Mouse (Mus musculus): ENCODE results near the gene Ranbp10. TPM values are rescaled to one million over a fixed set of nuclear protein-coding genes. Genes with fewer than 3 reads are reported as not detected.

Gene Ranbp10
- polyA plus RNA-seq, 1 experiment, result 23.9 TPM

- no peak for TF ChIP-seq GATA1 (IDR thresholded peaks at IDR 0.05; ENCODE audit: low read length)
Observed at GRCm38 (mm10) chr8:105771398-105772175, 55.6 kb downstream of the Ranbp10 start.

GRCm38 (mm10) chr8:105770609-105771008 is 56.5 kb downstream of the Ranbp10 start:
- no peak for TF ChIP-seq GATA1 (IDR thresholded peaks at IDR 0.05; ENCODE audit: low read length)

- TF ChIP-seq GATA1 (IDR thresholded peaks at IDR 0.05; ENCODE audit: low read length), result no peak
Observed at GRCm38 (mm10) chr8:105768485-105769257, 58.5 kb downstream of the Ranbp10 start.

GRCm38 (mm10) chr8:105758277-105759108 is 68.7 kb downstream of the Ranbp10 start, which contains the start of gene Gfod2:
Gfod2 (minus strand) TSS chr8:105758664.
- TF ChIP-seq GATA1 (IDR thresholded peaks at IDR 0.05; ENCODE audit: low read length), result no peak

- TF ChIP-seq GATA1 (IDR thresholded peaks at IDR 0.05; ENCODE audit: low read length), result no peak
Observed at GRCm38 (mm10) chr8:105757796-105758276, 69.3 kb downstream of the Ranbp10 start.

DNA sequence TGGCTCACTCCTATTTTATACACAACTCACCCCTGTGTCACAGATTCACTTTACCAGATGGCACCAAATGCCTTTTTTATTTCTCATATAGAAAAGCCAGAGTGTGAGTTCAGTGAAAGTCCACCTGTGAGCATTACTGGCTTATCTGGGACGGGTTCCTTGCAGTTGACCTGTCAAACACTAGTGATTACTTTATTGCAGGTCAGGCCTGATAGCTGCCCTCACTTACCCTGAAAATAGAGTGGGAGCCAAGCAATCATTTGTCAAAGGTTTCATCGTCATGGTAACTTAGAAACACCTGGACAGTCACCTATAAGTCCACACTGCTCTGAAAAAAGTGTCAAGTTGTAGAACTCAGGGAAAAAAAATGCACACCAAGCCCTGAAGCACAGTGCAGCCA is 72.5 kb downstream of the Ranbp10 start:
- TF ChIP-seq GATA1 (IDR thresholded peaks at IDR 0.05; ENCODE audit: low read length), result no peak

DNA sequence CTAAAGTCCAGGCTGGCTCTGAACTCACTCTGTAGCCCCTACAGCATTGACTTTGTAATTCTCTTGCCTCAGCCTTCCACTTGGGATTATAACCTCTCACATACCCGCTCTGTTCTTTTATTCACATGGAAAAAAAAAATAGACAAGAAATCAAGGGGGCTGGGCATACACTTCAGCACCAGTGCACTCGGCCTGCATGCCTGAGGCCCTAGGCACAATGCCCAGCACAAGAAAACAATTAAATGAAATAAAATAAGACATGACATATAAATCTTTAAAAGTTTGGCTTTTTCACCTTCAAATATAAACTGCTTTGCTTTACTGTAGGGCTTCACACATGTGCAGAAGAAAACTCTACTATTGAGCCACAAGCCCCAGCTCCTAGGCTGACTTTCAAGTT is 73.2 kb downstream of the Ranbp10 start:
- no peak for TF ChIP-seq GATA1 (IDR thresholded peaks at IDR 0.05; ENCODE audit: low read length)

DNA sequence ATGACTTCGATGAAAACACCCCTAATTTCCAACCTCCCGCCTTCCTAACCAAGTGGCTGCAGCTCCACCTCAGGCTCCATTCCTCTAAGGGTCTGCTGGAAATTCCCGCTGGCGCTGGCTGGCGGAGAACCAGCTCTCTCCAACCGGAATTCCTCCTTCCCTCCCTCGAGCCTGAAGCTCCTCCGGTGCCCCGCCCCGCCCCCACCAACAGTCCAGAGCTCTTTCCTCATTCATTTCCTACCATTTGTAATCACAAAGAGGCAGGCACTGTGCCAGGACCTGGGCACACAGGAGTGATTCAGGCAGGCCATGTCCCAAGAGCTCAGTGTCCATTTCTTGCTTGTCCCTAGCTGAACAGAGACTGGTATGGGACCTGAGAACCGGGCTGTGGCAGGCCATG is 76.5 kb downstream of the Ranbp10 start:
- no peak for TF ChIP-seq GATA1 (IDR thresholded peaks at IDR 0.05; ENCODE audit: low read length)

DNA sequence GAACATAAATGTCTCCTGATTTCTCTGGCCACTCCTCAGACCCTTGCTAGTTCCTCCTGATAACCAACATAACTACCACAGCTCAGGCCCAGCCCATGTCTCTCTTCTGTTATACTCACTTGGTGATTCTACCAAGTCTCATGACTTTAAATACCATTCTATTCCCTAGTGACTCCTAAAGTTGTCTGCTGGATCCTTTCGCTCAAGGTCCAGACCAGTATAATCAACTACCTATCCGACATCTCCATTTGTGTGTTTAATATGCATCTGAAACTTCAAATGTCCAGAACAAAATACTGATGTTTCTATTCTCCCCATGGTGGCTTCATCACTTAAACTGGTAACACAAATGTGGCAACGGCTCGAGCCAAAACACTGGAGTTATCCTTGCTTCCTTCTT is 83.8 kb downstream of the Ranbp10 start:
- TF ChIP-seq GATA1 (IDR thresholded peaks at IDR 0.05; ENCODE audit: low read length), result no peak

- TF ChIP-seq GATA1 (IDR thresholded peaks at IDR 0.05; ENCODE audit: low read length), result no peak
Observed at GRCm38 (mm10) chr8:105739216-105739615, 87.9 kb downstream of the Ranbp10 start.

GRCm38 (mm10) chr8:105732186-105732585 is 95.0 kb downstream of the Ranbp10 start:
- peak; percentile 74 for TF ChIP-seq GATA1 (IDR thresholded peaks at IDR 0.05; ENCODE audit: low read length)

GRCm38 (mm10) chr8:105727397-105728124 is 99.6 kb downstream of the Ranbp10 start:
- no peak for TF ChIP-seq GATA1 (IDR thresholded peaks at IDR 0.05; ENCODE audit: low read length)

- no peak for TF ChIP-seq GATA1 (IDR thresholded peaks at IDR 0.05; ENCODE audit: low read length)
Observed at GRCm38 (mm10) chr8:105725726-105726125, 101.4 kb downstream of the Ranbp10 start.

DNA sequence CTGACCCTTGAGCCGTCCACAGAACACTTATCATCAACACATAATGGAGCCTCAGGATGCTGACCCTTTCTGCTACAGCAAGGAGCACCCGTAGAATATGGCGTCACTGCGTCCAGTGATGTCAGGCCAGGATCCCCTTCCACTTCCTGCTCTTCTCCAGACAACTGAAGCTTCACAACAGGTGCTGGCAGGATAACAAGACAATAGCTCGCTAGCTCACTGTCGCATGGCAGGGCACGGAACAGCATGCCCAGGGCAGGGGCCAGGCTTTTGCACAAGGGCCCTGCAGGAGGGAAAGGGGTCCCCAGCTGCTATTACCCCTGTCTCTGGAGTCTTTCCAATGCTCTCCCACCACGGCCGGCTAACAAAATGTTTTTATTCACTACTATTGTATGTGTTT is 104.3 kb downstream of the Ranbp10 start:
- no peak for TF ChIP-seq GATA1 (IDR thresholded peaks at IDR 0.05; ENCODE audit: low read length)

- TF ChIP-seq GATA1 (IDR thresholded peaks at IDR 0.05; ENCODE audit: low read length), result no peak
Observed at GRCm38 (mm10) chr8:105719637-105720036, 107.5 kb downstream of the Ranbp10 start.

Other genes starting within 250 kb of the Ranbp10 start
- gene Ripor1, start 222.1 kb downstream of the Ranbp10 start, polyA plus RNA-seq (2012), result 56.3 and 62.8 TPM in 2 replicates
- 187 and 251 TPM in 2 replicates for gene Ctcf, start 190.8 kb downstream of the Ranbp10 start, polyA plus RNA-seq (2012)
- gene Agrp, start 190.0 kb downstream of the Ranbp10 start, polyA plus RNA-seq (2012), result 0.10 TPM in 1 of 2 replicates, not detected in the other
- gene Carmil2, start 141.1 kb downstream of the Ranbp10 start, polyA plus RNA-seq (2012), result 1.3 and 1.7 TPM in 2 replicates
- 32.7 and 72.3 TPM in 2 replicates for gene Acd, start 126.2 kb downstream of the Ranbp10 start, polyA plus RNA-seq (2012)
- 8.1 TPM in 2 replicates for gene Pard6a, start 126.2 kb downstream of the Ranbp10 start, polyA plus RNA-seq (2012)
- not detected in 2 replicates for gene 4933405L10Rik, start 119.7 kb downstream of the Ranbp10 start, polyA plus RNA-seq (2012)
- gene Enkd1, start 119.1 kb downstream of the Ranbp10 start, polyA plus RNA-seq (2012), result 40.0 and 52.9 TPM in 2 replicates
- gene Gfod2, start 68.7 kb downstream of the Ranbp10 start, polyA plus RNA-seq (2012), result 4.7 TPM in 2 replicates
- gene Tsnaxip1, start 381 bp upstream of the Ranbp10 start, polyA plus RNA-seq (2012), result not detected in 2 replicates
- gene Cenpt, start 25.9 kb upstream of the Ranbp10 start, polyA plus RNA-seq (2012), result 15.8 and 16.9 TPM in 2 replicates
- gene Thap11, start 27.8 kb upstream of the Ranbp10 start, polyA plus RNA-seq (2012), result 35.4 and 41.5 TPM in 2 replicates
- gene Nutf2, start 33.2 kb upstream of the Ranbp10 start, polyA plus RNA-seq (2012), result 239 and 337 TPM in 2 replicates
- gene Edc4, start 53.5 kb upstream of the Ranbp10 start, polyA plus RNA-seq (2012), result 20.8 and 27.6 TPM in 2 replicates
- 1.8 and 2.4 TPM in 2 replicates for gene Nrn1l, start 66.2 kb upstream of the Ranbp10 start, polyA plus RNA-seq (2012)
- gene Pskh1, start 73.1 kb upstream of the Ranbp10 start, polyA plus RNA-seq (2012), result 13.6 and 26.7 TPM in 2 replicates
- gene Ctrl, start 106.5 kb upstream of the Ranbp10 start, polyA plus RNA-seq (2012), result 0.46 TPM in 1 of 2 replicates, not detected in the other
- 183 and 226 TPM in 2 replicates for gene Psmb10, start 111.1 kb upstream of the Ranbp10 start, polyA plus RNA-seq (2012)
- 0.31 and 0.39 TPM in 2 replicates for gene Lcat, start 116.0 kb upstream of the Ranbp10 start, polyA plus RNA-seq (2012)
- gene Slc12a4, start 138.7 kb upstream of the Ranbp10 start, polyA plus RNA-seq (2012), result 14.1 and 17.6 TPM in 2 replicates
- not detected in 2 replicates for gene Dpep3, start 152.1 kb upstream of the Ranbp10 start, polyA plus RNA-seq (2012)
- 3.9 TPM in 2 replicates for gene Dus2, start 164.0 kb upstream of the Ranbp10 start, polyA plus RNA-seq (2012)
- gene Dpep2nb, start 178.6 kb upstream of the Ranbp10 start, polyA plus RNA-seq (2012), result not detected in 2 replicates
- gene Ddx28, start 184.5 kb upstream of the Ranbp10 start, polyA plus RNA-seq (2012), result 28.3 and 32.4 TPM in 2 replicates
- gene Nfatc3, start 231.5 kb upstream of the Ranbp10 start, polyA plus RNA-seq (2012), result 16.5 and 25.5 TPM in 2 replicates